ENCODE assay signal across 10 mouse cellular contexts in the genomic region with DNA sequence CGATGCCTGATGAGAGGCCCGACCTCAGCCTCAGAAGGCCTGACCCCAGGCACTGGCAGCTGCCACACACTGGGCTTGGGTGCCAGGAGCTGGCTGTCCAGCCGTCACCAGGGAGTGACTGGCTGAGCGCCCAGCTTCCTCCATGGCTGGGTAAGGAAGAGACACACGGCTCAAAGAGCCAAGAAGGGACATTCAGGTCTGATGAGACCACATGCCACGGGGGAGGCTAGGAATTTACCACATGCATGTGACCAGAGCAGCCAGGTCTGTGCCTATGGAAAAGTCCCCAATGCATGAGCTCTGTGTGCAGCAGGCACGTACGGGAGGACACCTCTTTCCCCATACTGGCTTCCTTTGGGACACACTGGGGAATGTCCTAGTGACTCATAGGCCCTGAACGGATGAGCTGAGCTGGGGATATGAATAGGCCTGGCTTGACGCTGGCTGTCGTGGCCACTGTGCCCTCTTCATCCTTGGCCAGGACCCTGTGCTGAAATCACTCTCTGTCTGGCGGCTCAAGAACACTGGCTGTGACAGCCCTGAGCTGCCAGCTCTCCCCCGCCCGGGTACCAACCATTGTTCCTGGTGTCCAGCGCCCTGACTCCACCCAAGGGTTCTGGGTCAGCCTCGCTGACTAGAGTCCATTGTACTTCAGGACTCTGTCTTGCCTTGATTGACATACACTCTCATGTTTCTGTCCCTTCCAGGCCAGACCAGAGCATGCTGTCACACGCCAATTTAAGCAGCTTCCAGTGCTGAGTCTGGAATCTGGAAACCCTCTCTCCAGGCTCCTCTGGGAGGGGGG. TPM values are rescaled to one million over a fixed set of nuclear protein-coding genes. Genes with fewer than 3 reads are reported as not detected.
DNase-seq lines count a peak whose midpoint lies in the region; ATAC-seq lines count a peak whose summit lies in the region.
"Had no signal": no experiment of that assay in that cellular context is flagged by ENCODE, and none has a peak within 500 bp of the region (broad histone marks: within the 10 kb centered on the region; RNA-seq: fewer than 3 reads in every experiment).

No protein-coding gene starts in this region.

- no peaks in the 10 kb centered on the region for H3K36me3 ChIP-seq in embryonic facial prominence, embryonic 13.5 days
- H3K36me3 ChIP-seq in heart, embryonic 16.5 days (ENCODE audit: control insufficient read depth, insufficient read depth) = peaks cover 7% of the 10 kb centered on the region
- H3K36me3 ChIP-seq in limb, embryonic 10.5 days = no peaks in the 10 kb centered on the region

- no peak for DNase-seq in frontal cortex, postnatal 14 days (ENCODE audit: low spot score in 2 of 2)
- DNase-seq in Muller cell, postnatal 12 days (ENCODE audit: inconsistent ontology term) = peak; percentile 96
- no peak for DNase-seq in limb, embryonic 10.5 days (ENCODE audit: low spot score)
- no peak for DNase-seq in thymus, postnatal 25 days

- H3K4me2 ChIP-seq in embryonic facial prominence, embryonic 13.5 days = no peak overlapping the region
- H3K4me2 ChIP-seq in heart, embryonic 16.5 days (ENCODE audit: low read depth, low read length) = peak overlapping the region; percentile 5

- no peaks in the 10 kb centered on the region for H3K27me3 ChIP-seq in embryonic facial prominence, embryonic 13.5 days
- H3K27me3 ChIP-seq in heart, embryonic 16.5 days (ENCODE audit: control insufficient read depth, insufficient read depth, low read length) = no peaks in the 10 kb centered on the region
- H3K27me3 ChIP-seq in limb, embryonic 10.5 days (ENCODE audit: low read depth, poor library complexity, severe bottlenecking) = no peaks in the 10 kb centered on the region

- H3K27ac ChIP-seq in embryonic facial prominence, embryonic 13.5 days = 0 out of 2 replicates have a peak overlapping the region, but pooled peaks have one; percentile 1
- peak overlapping the region; percentile 95 for H3K27ac ChIP-seq in heart, embryonic 16.5 days (ENCODE audit: low read length)
- H3K27ac ChIP-seq in limb, embryonic 10.5 days = peak overlapping the region; percentile 36; the same call in 1 of the 2 replicates
- H3K27ac ChIP-seq: kidney, postnatal 0 days had no signal

- no peaks in the 10 kb centered on the region for H3K9me3 ChIP-seq in embryonic facial prominence, embryonic 13.5 days
- H3K9me3 ChIP-seq in heart, embryonic 16.5 days (replicated peaks; ENCODE audit: control insufficient read depth, low read length) = no peaks in the 10 kb centered on the region
- H3K9me3 ChIP-seq in limb, embryonic 10.5 days (replicated peaks) = no peaks in the 10 kb centered on the region

- 54% methylated on average over 17 of the region's 17 CpGs for WGBS in embryonic facial prominence, embryonic 13.5 days
- 25% methylated on average over 17 of the region's 17 CpGs for WGBS in heart, embryonic 16.5 days
- 79% methylated on average over 17 of the region's 17 CpGs for WGBS in limb, embryonic 10.5 days

- ATAC-seq in frontal cortex, adult (ENCODE audit: low TSS enrichment) = peak; percentile 59
- no peak for ATAC-seq in embryonic facial prominence, embryonic 13.5 days (ENCODE audit: insufficient number of reproducible peaks, insufficient read depth, low FRiP score, low TSS enrichment, low read depth)
- ATAC-seq in heart, embryonic 16.5 days (replicated peaks; ENCODE audit: extremely low read depth, insufficient read depth, low FRiP score) = peak; percentile 75
- ATAC-seq in monocyte, adult 5-6 weeks (replicated peaks; ENCODE audit: insufficient number of reproducible peaks, low FRiP score, low TSS enrichment, poor library complexity, severe bottlenecking) = no peak

- no peaks in the 10 kb centered on the region for H3K4me1 ChIP-seq in embryonic facial prominence, embryonic 13.5 days
- H3K4me1 ChIP-seq in heart, embryonic 16.5 days (ENCODE audit: control insufficient read depth, insufficient read depth, low read length) = peaks cover 40% of the 10 kb centered on the region
- 0 out of 2 replicates have a peak, but pooled peaks cover 4% of the 10 kb centered on the region for H3K4me1 ChIP-seq in limb, embryonic 10.5 days

- no peak overlapping the region for H3K9ac ChIP-seq in embryonic facial prominence, embryonic 13.5 days
- H3K9ac ChIP-seq in heart, embryonic 16.5 days (ENCODE audit: low read length) = peak overlapping the region; percentile 39

- no peak overlapping the region for H3K4me3 ChIP-seq in embryonic facial prominence, embryonic 13.5 days
- H3K4me3 ChIP-seq in heart, embryonic 16.5 days (ENCODE audit: low read length) = no peak overlapping the region
- no peak overlapping the region for H3K4me3 ChIP-seq in limb, embryonic 10.5 days

RNA-seq across cellular contexts. Expression of a gene that starts 9.3 kb away (rescaled TPM):
- 0.89 and 1.9 TPM in 2 replicates for polyA plus RNA-seq in embryonic facial prominence, embryonic 13.5 days (2015; fragmentation: Nextera tagmentation; extraction: Ambion mirVana)
- polyA plus RNA-seq in heart, embryonic 16.5 days (2015; fragmentation: Nextera tagmentation; extraction: Ambion mirVana) = 24.9 and 28.6 TPM in 2 replicates
- polyA plus RNA-seq in limb, embryonic 10.5 days (2016; fragmentation: Nextera tagmentation; extraction: Ambion mirVana) = 0.30 and 0.41 TPM in 2 replicates
- 0.19 TPM in 1 of 3 replicates, not detected in the others for total RNA-seq in monocyte, adult 5-6 weeks (2017)
- polyA plus RNA-seq: C2C12 had no signal

Comparison
In these comparisons a context has a peak if more than half of its experiments do, and no peak if none do; other contexts are left out.
1. ATAC-seq: peak in frontal cortex, adult (single experiment) and heart, embryonic 16.5 days (single experiment); none in embryonic facial prominence, embryonic 13.5 days (single experiment) and monocyte, adult 5-6 weeks (single experiment).
2. H3K27ac ChIP-seq: peak in every context shown above with its lines; median percentile 95 in heart, embryonic 16.5 days; 36 in limb, embryonic 10.5 days; 1 in embryonic facial prominence, embryonic 13.5 days.